Mouse (Mus musculus): ENCODE measurements around the gene Adam15. TPM values are rescaled to one million over a fixed set of nuclear protein-coding genes. Genes with fewer than 3 reads are reported as not detected.
A peak's percentile ranks its signal among the peaks of the same experiment; 100 is the strongest.

The Adam15 gene
- polyA plus RNA-seq, 1 experiment from 2014 or later: 76.0 TPM

- Histone ChIP-seq H3K9me3 (ENCODE audit: control insufficient read depth, low read length) (no peaks in the 10 kb centered on the region), H3K27ac (ENCODE audit: low read length) (no peak overlapping the region), H3K4me1 (replicated peaks; ENCODE audit: control insufficient read depth, insufficient read depth, low read length) (peaks cover 4% of the 10 kb centered on the region; the same call in 1 of the 2 replicates), H3K9ac (ENCODE audit: low read length) (no peak overlapping the region), H3K4me2 (ENCODE audit: low read depth, low read length) (no peak overlapping the region), H3K27me3 (ENCODE audit: control insufficient read depth, insufficient read depth, low read depth, low read length) (no peaks in the 10 kb centered on the region), H3K4me3 (ENCODE audit: low read length) (no peak overlapping the region), H3K36me3 (ENCODE audit: control insufficient read depth, insufficient read depth, low read length) (no peaks in the 10 kb centered on the region)
- 57% methylated on average over 2 of the region's 2 CpGs for WGBS
- no peak for ATAC-seq (ENCODE audit: low read depth)
Measured at GRCm38 (mm10) chr3:89300514-89300913, 49.3 kb downstream of the Adam15 start.

- Histone ChIP-seq H3K9ac (ENCODE audit: low read length) (peak overlapping the region; percentile 46; the same call in 1 of the 2 replicates), H3K27ac (ENCODE audit: low read length) (no peak overlapping the region), H3K4me1 (replicated peaks; ENCODE audit: control insufficient read depth, insufficient read depth, low read length) (peaks cover 4% of the 10 kb centered on the region; the same call in 1 of the 2 replicates), H3K9me3 (ENCODE audit: control insufficient read depth, low read length) (no peaks in the 10 kb centered on the region), H3K4me3 (ENCODE audit: low read length) (peak overlapping the region; percentile 33), H3K4me2 (ENCODE audit: low read depth, low read length) (peak overlapping the region; percentile 46), H3K27me3 (ENCODE audit: control insufficient read depth, insufficient read depth, low read depth, low read length) (no peaks in the 10 kb centered on the region), H3K36me3 (ENCODE audit: control insufficient read depth, insufficient read depth, low read length) (no peaks in the 10 kb centered on the region)
- ATAC-seq (ENCODE audit: low read depth): peak; percentile 53
- WGBS: 26% methylated on average over 1 of the region's 1 CpGs
Measured at GRCm38 (mm10) chr3:89300071-89300470, 49.7 kb downstream of the Adam15 start.

GRCm38 (mm10) chr3:89299499-89299898 is 50.3 kb downstream of the Adam15 start:
- H3K27me3 ChIP-seq (ENCODE audit: control insufficient read depth, insufficient read depth, low read depth, low read length): no peaks in the 10 kb centered on the region
- H3K36me3 ChIP-seq (ENCODE audit: control insufficient read depth, insufficient read depth, low read length): no peaks in the 10 kb centered on the region
- H3K4me1 ChIP-seq (replicated peaks; ENCODE audit: control insufficient read depth, insufficient read depth, low read length): peaks cover 4% of the 10 kb centered on the region; the same call in 1 of the 2 replicates
- H3K4me3 ChIP-seq (ENCODE audit: low read length): peak overlapping the region; percentile 33
- H3K9me3 ChIP-seq (ENCODE audit: control insufficient read depth, low read length): no peaks in the 10 kb centered on the region
- ATAC-seq (ENCODE audit: low read depth): peak; percentile 50; the same call in 1 of the 2 replicates
- peak overlapping the region; percentile 46 for H3K9ac ChIP-seq (ENCODE audit: low read length)
- WGBS: 5% methylated on average over 14 of the region's 14 CpGs
- H3K4me2 ChIP-seq (ENCODE audit: low read depth, low read length): peak overlapping the region; percentile 46
- no peak overlapping the region for H3K27ac ChIP-seq (ENCODE audit: low read length)

DNA sequence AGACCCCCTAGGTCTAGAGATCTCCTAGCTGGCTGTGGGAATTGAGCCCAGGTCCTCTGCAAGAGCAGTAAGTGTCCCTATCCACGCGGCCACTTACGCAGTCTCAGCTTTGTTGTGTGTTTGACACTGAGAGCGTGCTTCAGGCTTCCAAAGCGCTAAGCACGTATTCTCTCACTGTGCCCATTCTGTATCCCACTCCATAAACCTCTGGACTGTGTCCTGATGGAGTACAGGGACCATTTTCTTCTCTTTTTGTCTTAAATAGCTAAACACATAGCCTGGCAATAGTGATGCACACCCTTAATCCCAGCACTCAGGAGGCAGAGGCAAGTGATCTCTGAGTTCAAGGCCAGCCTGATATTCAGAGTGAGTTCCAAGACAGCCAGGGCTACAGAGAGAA is 50.9 kb downstream of the Adam15 start:
- WGBS: 72% methylated on average over 6 of the region's 6 CpGs
- no peaks in the 10 kb centered on the region for H3K9me3 ChIP-seq (ENCODE audit: control insufficient read depth, low read length)
- no peak overlapping the region for H3K4me3 ChIP-seq (ENCODE audit: low read length)
- H3K4me1 ChIP-seq (replicated peaks; ENCODE audit: control insufficient read depth, insufficient read depth, low read length): peaks cover 4% of the 10 kb centered on the region; the same call in 1 of the 2 replicates
- H3K36me3 ChIP-seq (ENCODE audit: control insufficient read depth, insufficient read depth, low read length): no peaks in the 10 kb centered on the region
- no peak overlapping the region for H3K9ac ChIP-seq (ENCODE audit: low read length)
- no peak overlapping the region for H3K4me2 ChIP-seq (ENCODE audit: low read depth, low read length)
- ATAC-seq (ENCODE audit: low read depth): no peak
- no peaks in the 10 kb centered on the region for H3K27me3 ChIP-seq (ENCODE audit: control insufficient read depth, insufficient read depth, low read depth, low read length)
- H3K27ac ChIP-seq (ENCODE audit: low read length): no peak overlapping the region

- ATAC-seq (ENCODE audit: low read depth): no peak
Measured at GRCm38 (mm10) chr3:89296761-89297396, 52.9 kb downstream of the Adam15 start.

DNA sequence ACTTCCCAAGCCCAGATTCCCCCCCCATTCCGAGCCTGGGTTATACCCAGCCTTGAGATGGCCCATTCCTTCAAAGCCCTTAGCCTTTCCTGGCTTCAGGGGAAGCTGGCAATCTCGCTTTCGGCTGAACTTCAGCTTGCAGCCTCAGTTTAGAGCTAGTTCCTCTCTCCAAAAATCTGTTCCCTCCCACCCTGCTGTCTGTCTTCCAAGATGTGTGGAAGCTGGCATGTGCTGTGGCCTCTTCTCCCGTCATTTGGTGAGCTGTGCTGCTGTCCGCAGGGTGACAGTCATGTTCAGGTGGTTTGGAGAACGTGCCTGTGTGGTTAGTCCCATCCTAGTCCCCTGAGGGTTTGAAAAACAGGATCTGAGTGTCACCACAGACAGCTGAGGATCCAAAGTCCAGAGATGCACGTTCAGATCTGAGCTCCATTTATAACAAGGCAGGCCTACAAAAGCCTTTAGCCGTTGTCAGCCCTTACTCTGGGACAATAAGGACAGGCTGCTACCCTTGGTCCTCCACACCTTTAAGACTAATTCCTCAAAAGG is 54.0 kb downstream of the Adam15 start:
- WGBS: 81% methylated on average over 8 of the region's 8 CpGs
- no peak for ATAC-seq (ENCODE audit: low read depth)
- no peak overlapping the region for H3K27ac ChIP-seq (ENCODE audit: low read length)

More at GRCm38 (mm10) chr3:89296761-89297396, 52.9 kb downstream of the Adam15 start:
- peaks cover 4% of the 10 kb centered on the region; the same call in 1 of the 2 replicates for H3K4me1 ChIP-seq (replicated peaks; ENCODE audit: control insufficient read depth, insufficient read depth, low read length)
- no peak overlapping the region for H3K27ac ChIP-seq (ENCODE audit: low read length)
- H3K36me3 ChIP-seq (ENCODE audit: control insufficient read depth, insufficient read depth, low read length): no peaks in the 10 kb centered on the region
- 65% methylated on average over 11 of the region's 11 CpGs for WGBS
- no peaks in the 10 kb centered on the region for H3K9me3 ChIP-seq (ENCODE audit: control insufficient read depth, low read length)
- H3K9ac ChIP-seq (ENCODE audit: low read length): no peak overlapping the region
- no peak overlapping the region for H3K4me2 ChIP-seq (ENCODE audit: low read depth, low read length)
- H3K4me3 ChIP-seq (ENCODE audit: low read length): no peak overlapping the region
- H3K27me3 ChIP-seq (ENCODE audit: control insufficient read depth, insufficient read depth, low read depth, low read length): no peaks in the 10 kb centered on the region

DNA sequence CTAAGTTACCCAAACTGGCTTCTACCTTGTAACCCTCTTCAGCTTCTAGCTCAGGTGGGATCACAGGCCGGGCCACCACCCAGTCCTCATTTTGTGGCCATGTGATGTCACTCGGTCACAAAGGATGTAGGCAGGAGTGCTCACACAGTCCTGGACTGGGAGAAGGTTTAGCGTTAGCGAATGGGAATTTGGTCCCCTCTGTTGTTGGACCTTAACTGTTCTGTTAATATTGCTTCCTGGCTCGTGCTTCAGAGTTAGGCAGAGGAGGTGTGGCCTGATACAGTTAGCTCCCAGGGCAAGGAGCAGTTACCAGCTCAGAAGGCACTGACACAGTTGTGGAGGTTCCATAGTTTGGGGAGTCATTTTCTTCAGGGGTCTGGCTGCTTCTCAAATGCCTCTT is 55.6 kb downstream of the Adam15 start:
- Histone ChIP-seq H3K36me3 (ENCODE audit: control insufficient read depth, insufficient read depth, low read length) (no peaks in the 10 kb centered on the region), H3K9ac (ENCODE audit: low read length) (no peak overlapping the region), H3K27ac (ENCODE audit: low read length) (no peak overlapping the region), H3K4me1 (replicated peaks; ENCODE audit: control insufficient read depth, insufficient read depth, low read length) (no peaks in the 10 kb centered on the region; the same call in 1 of the 2 replicates), H3K4me2 (ENCODE audit: low read depth, low read length) (no peak overlapping the region), H3K27me3 (ENCODE audit: control insufficient read depth, insufficient read depth, low read depth, low read length) (no peaks in the 10 kb centered on the region), H3K9me3 (ENCODE audit: control insufficient read depth, low read length) (no peaks in the 10 kb centered on the region), H3K4me3 (ENCODE audit: low read length) (no peak overlapping the region)
- WGBS: 75% methylated on average over 5 of the region's 5 CpGs
- no peak for ATAC-seq (ENCODE audit: low read depth)

More for the DNA sequence above, 54.0 kb downstream of the Adam15 start:
- H3K4me2 ChIP-seq (ENCODE audit: low read depth, low read length): no peak overlapping the region
- no peak overlapping the region for H3K4me3 ChIP-seq (ENCODE audit: low read length)
- H3K9me3 ChIP-seq (ENCODE audit: control insufficient read depth, low read length): no peaks in the 10 kb centered on the region
- H3K4me1 ChIP-seq (replicated peaks; ENCODE audit: control insufficient read depth, insufficient read depth, low read length): peaks cover 4% of the 10 kb centered on the region; the same call in 1 of the 2 replicates
- H3K9ac ChIP-seq (ENCODE audit: low read length): no peak overlapping the region
- no peaks in the 10 kb centered on the region for H3K27me3 ChIP-seq (ENCODE audit: control insufficient read depth, insufficient read depth, low read depth, low read length)
- no peaks in the 10 kb centered on the region for H3K36me3 ChIP-seq (ENCODE audit: control insufficient read depth, insufficient read depth, low read length)

DNA sequence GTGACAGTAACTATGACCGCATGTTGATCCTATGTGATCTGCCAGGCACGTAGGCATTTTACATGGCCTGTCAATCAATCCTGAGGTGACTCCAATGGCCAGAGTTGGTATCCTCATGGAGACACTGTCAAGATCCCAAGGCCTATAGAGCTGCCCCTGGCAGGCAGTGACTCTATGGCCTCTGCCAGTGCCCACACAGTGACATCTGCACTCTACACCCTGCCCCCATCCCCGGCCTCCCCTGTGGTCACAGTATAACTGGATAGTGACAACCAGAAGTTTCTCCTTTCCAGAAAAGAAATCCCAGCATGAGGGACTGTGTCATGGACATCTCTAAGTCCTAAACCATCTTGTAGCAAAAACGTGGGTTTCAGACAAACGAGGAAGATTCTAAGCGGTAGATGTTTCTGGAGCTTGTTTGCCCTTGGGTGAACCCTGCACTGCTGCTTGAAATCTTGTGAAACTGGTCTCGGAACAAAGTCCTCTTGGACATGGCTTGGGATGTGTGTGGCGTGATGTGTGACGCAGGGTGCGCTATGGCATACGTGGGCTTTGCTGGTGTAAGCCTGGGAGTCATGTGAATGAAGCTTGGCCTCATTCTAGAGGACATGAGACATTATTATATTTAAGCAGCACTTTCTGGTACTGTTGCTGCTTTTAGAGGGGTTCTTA is 56.4 kb downstream of the Adam15 start:
- WGBS: 83% methylated on average over 11 of the region's 11 CpGs
- ATAC-seq (ENCODE audit: low read depth): no peak
- no peak overlapping the region for H3K4me2 ChIP-seq (ENCODE audit: low read depth, low read length)

DNA sequence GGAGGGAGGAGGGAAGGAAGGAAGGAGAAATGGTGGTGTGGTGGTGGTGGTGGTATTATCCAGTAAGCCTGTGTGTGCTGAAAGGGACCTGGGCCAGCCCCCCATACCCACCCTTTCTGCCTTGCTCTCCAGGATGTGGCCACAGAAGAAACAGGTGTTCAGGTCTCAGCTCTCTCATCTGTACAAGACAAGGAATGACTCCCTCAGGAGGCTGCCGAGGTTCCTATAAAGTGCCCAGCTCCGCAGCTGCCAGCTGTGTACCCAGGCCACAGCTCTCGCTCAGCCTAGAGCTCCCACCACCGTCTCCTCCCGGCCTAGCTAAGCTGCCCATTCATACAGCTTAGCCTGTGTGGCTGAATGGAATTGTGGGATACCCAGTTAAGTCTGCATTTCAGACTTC is 57.5 kb downstream of the Adam15 start:
- H3K9ac ChIP-seq (ENCODE audit: low read length): no peak overlapping the region
- H3K27me3 ChIP-seq (ENCODE audit: control insufficient read depth, insufficient read depth, low read depth, low read length): no peaks in the 10 kb centered on the region
- H3K4me2 ChIP-seq (ENCODE audit: low read depth, low read length): no peak overlapping the region
- no peak overlapping the region for H3K4me3 ChIP-seq (ENCODE audit: low read length)
- 64% methylated on average over 5 of the region's 5 CpGs for WGBS
- H3K36me3 ChIP-seq (ENCODE audit: control insufficient read depth, insufficient read depth, low read length): no peaks in the 10 kb centered on the region
- H3K9me3 ChIP-seq (ENCODE audit: control insufficient read depth, low read length): no peaks in the 10 kb centered on the region
- ATAC-seq (ENCODE audit: low read depth): no peak
- H3K27ac ChIP-seq (ENCODE audit: low read length): no peak overlapping the region
- no peaks in the 10 kb centered on the region; the same call in 1 of the 2 replicates for H3K4me1 ChIP-seq (replicated peaks; ENCODE audit: control insufficient read depth, insufficient read depth, low read length)

More for the DNA sequence above, 56.4 kb downstream of the Adam15 start:
- Histone ChIP-seq H3K4me1 (replicated peaks; ENCODE audit: control insufficient read depth, insufficient read depth, low read length) (no peaks in the 10 kb centered on the region; the same call in 1 of the 2 replicates), H3K9ac (ENCODE audit: low read length) (no peak overlapping the region), H3K36me3 (ENCODE audit: control insufficient read depth, insufficient read depth, low read length) (no peaks in the 10 kb centered on the region), H3K27me3 (ENCODE audit: control insufficient read depth, insufficient read depth, low read depth, low read length) (no peaks in the 10 kb centered on the region), H3K27ac (ENCODE audit: low read length) (no peak overlapping the region), H3K4me3 (ENCODE audit: low read length) (no peak overlapping the region), H3K9me3 (ENCODE audit: control insufficient read depth, low read length) (no peaks in the 10 kb centered on the region)

Measured in lung, embryonic 16.5 days (tissue).